Mouse (Mus musculus): ENCODE measurements around the gene Ddx21. TPM values are rescaled to one million over a fixed set of nuclear protein-coding genes. Genes with fewer than 3 reads are reported as not detected.
A peak's percentile ranks its signal among the peaks of the same experiment; 100 is the strongest.

Ddx21 gene
- total RNA-seq, 2 experiments from 2014 or later: 75.4 to 79.8 TPM

GRCm38 (mm10) chr10:62575001-62575400 is 27.1 kb downstream of the Ddx21 start:
- no peak for DNase-seq (ENCODE audit: low spot score in 2 of 2)

- DNase-seq (ENCODE audit: low spot score in 2 of 2): no peak
These were observed 31.8 kb downstream of the Ddx21 start for GRCm38 (mm10) chr10:62570126-62570871.

GRCm38 (mm10) chr10:62568861-62569260 is 33.2 kb downstream of the Ddx21 start:
- DNase-seq (ENCODE audit: low spot score in 2 of 2): no peak

- no peak for DNase-seq (ENCODE audit: low spot score in 2 of 2)
These were observed 44.3 kb downstream of the Ddx21 start for GRCm38 (mm10) chr10:62557736-62558135.

- DNase-seq (ENCODE audit: low spot score in 2 of 2): no peak
These were observed 45.6 kb downstream of the Ddx21 start for GRCm38 (mm10) chr10:62556558-62556901.

GRCm38 (mm10) chr10:62555705-62556557 is 46.1 kb downstream of the Ddx21 start:
- no peak for DNase-seq (ENCODE audit: low spot score in 2 of 2)

GRCm38 (mm10) chr10:62553611-62554091 is 48.4 kb downstream of the Ddx21 start:
- DNase-seq (ENCODE audit: low spot score in 2 of 2): no peak

GRCm38 (mm10) chr10:62550787-62551300 is 51.2 kb downstream of the Ddx21 start:
- no peak for DNase-seq (ENCODE audit: low spot score in 2 of 2)

- DNase-seq (ENCODE audit: low spot score in 2 of 2): peak; percentile 70 to 81
These were observed 52.4 kb downstream of the Ddx21 start for GRCm38 (mm10) chr10:62549523-62550166.

- DNase-seq (ENCODE audit: low spot score in 2 of 2): no peak
These were observed 55.6 kb downstream of the Ddx21 start for GRCm38 (mm10) chr10:62546441-62546840.

GRCm38 (mm10) chr10:62545759-62546158 is 56.3 kb downstream of the Ddx21 start:
- no peak for DNase-seq (ENCODE audit: low spot score in 2 of 2)

- DNase-seq (ENCODE audit: low spot score in 2 of 2): no peak
These were observed 57.8 kb downstream of the Ddx21 start for GRCm38 (mm10) chr10:62544316-62544715.

GRCm38 (mm10) chr10:62543399-62543808 is 58.7 kb downstream of the Ddx21 start:
- DNase-seq (ENCODE audit: low spot score in 2 of 2): no peak

GRCm38 (mm10) chr10:62542928-62543327 is 59.2 kb downstream of the Ddx21 start:
- no peak for DNase-seq (ENCODE audit: low spot score in 2 of 2)

- no peak for DNase-seq (ENCODE audit: low spot score in 2 of 2)
These were observed 59.6 kb downstream of the Ddx21 start for GRCm38 (mm10) chr10:62542507-62542906.

GRCm38 (mm10) chr10:62541499-62541898 is 60.6 kb downstream of the Ddx21 start:
- no peak for DNase-seq (ENCODE audit: low spot score in 2 of 2)

GRCm38 (mm10) chr10:62540800-62541199 is 61.3 kb downstream of the Ddx21 start:
- no peak for DNase-seq (ENCODE audit: low spot score in 2 of 2)

GRCm38 (mm10) chr10:62534509-62534908 is 67.6 kb downstream of the Ddx21 start:
- no peak for DNase-seq (ENCODE audit: low spot score in 2 of 2)

GRCm38 (mm10) chr10:62532832-62533231 is 69.2 kb downstream of the Ddx21 start:
- no peak for DNase-seq (ENCODE audit: low spot score in 2 of 2)
